Mouse (Mus musculus): ENCODE measurements at regions not wholly inside any gene's neighbourhood (a gene's known extent, or its start where the extent isn't known, plus 50 kb on each side); places are given as distances from the start of the nearest gene placed in this dataset.
A peak's percentile ranks its signal among the peaks of the same experiment; 100 is the strongest.

- Histone ChIP-seq H3K36me3 (replicated peaks; ENCODE audit: control insufficient read depth, insufficient read depth, low read depth, low read length) (no peaks in the 10 kb centered on the region), H3K4me3 (ENCODE audit: low read depth, low read length) (no peak overlapping the region), H3K27ac (replicated peaks; ENCODE audit: low read depth, low read length) (no peak overlapping the region), H3K9ac (replicated peaks; ENCODE audit: low read length) (no peak overlapping the region), H3K27me3 (ENCODE audit: control insufficient read depth, insufficient read depth, low read length) (peaks cover 25% of the 10 kb centered on the region), H3K4me1 (ENCODE audit: control insufficient read depth, insufficient read depth, low read length) (peaks cover 4% of the 10 kb centered on the region), H3K9me3 (replicated peaks; ENCODE audit: control insufficient read depth, low read length) (no peaks in the 10 kb centered on the region), H3K4me2 (ENCODE audit: low read depth, low read length) (no peak overlapping the region)
- no peak for DNase-seq (ENCODE audit: low spot score)
- ATAC-seq (replicated peaks; ENCODE audit: insufficient number of reproducible peaks, low FRiP score, low TSS enrichment, low read depth), result no peak
- WGBS, result 3% methylated on average over 22 of the region's 22 CpGs
These were observed 150.4 kb upstream of the Lhx5 start for GRCm38 (mm10) chr5:120280991-120281602.

- Histone ChIP-seq H3K9me3 (replicated peaks; ENCODE audit: control insufficient read depth, low read length) (no peaks in the 10 kb centered on the region), H3K36me3 (replicated peaks; ENCODE audit: control insufficient read depth, insufficient read depth, low read depth, low read length) (no peaks in the 10 kb centered on the region), H3K27ac (replicated peaks; ENCODE audit: low read depth, low read length) (no peak overlapping the region), H3K27me3 (ENCODE audit: control insufficient read depth, insufficient read depth, low read length) (peaks cover 24% of the 10 kb centered on the region), H3K4me1 (ENCODE audit: control insufficient read depth, insufficient read depth, low read length) (peaks cover 4% of the 10 kb centered on the region), H3K4me3 (ENCODE audit: low read depth, low read length) (no peak overlapping the region), H3K4me2 (ENCODE audit: low read depth, low read length) (no peak overlapping the region), H3K9ac (replicated peaks; ENCODE audit: low read length) (no peak overlapping the region)
- ATAC-seq (replicated peaks; ENCODE audit: insufficient number of reproducible peaks, low FRiP score, low TSS enrichment, low read depth) (no peak), DNase-seq (ENCODE audit: low spot score) (no peak)
- 31% methylated on average over 18 of the region's 18 CpGs for WGBS
These were observed 149.5 kb upstream of the Lhx5 start for GRCm38 (mm10) chr5:120281840-120282565.

- no peak for DNase-seq (ENCODE audit: low spot score)
- ATAC-seq (replicated peaks; ENCODE audit: insufficient number of reproducible peaks, low FRiP score, low TSS enrichment, low read depth), result no peak
- Histone ChIP-seq H3K27ac (replicated peaks; ENCODE audit: low read depth, low read length) (no peak overlapping the region), H3K36me3 (replicated peaks; ENCODE audit: control insufficient read depth, insufficient read depth, low read depth, low read length) (no peaks in the 10 kb centered on the region), H3K9ac (replicated peaks; ENCODE audit: low read length) (no peak overlapping the region), H3K4me1 (ENCODE audit: control insufficient read depth, insufficient read depth, low read length) (peaks cover 4% of the 10 kb centered on the region), H3K4me3 (ENCODE audit: low read depth, low read length) (no peak overlapping the region), H3K4me2 (ENCODE audit: low read depth, low read length) (no peak overlapping the region), H3K27me3 (ENCODE audit: control insufficient read depth, insufficient read depth, low read length) (peaks cover 23% of the 10 kb centered on the region), H3K9me3 (replicated peaks; ENCODE audit: control insufficient read depth, low read length) (no peaks in the 10 kb centered on the region)
- WGBS, result 54% methylated on average over 7 of the region's 8 CpGs
These were observed 146.9 kb upstream of the Lhx5 start for GRCm38 (mm10) chr5:120284625-120285024.

GRCm38 (mm10) chr5:120285036-120285435 is 146.5 kb upstream of the Lhx5 start:
- Histone ChIP-seq H3K4me3 (ENCODE audit: low read depth, low read length) (no peak overlapping the region), H3K27me3 (ENCODE audit: control insufficient read depth, insufficient read depth, low read length) (peaks cover 19% of the 10 kb centered on the region), H3K36me3 (replicated peaks; ENCODE audit: control insufficient read depth, insufficient read depth, low read depth, low read length) (no peaks in the 10 kb centered on the region), H3K4me1 (ENCODE audit: control insufficient read depth, insufficient read depth, low read length) (peaks cover 4% of the 10 kb centered on the region), H3K9ac (replicated peaks; ENCODE audit: low read length) (no peak overlapping the region), H3K27ac (replicated peaks; ENCODE audit: low read depth, low read length) (no peak overlapping the region; the same call in 1 of the 2 replicates), H3K4me2 (ENCODE audit: low read depth, low read length) (no peak overlapping the region), H3K9me3 (replicated peaks; ENCODE audit: control insufficient read depth, low read length) (no peaks in the 10 kb centered on the region)
- 42% methylated on average over 9 of the region's 9 CpGs for WGBS
- no peak for DNase-seq (ENCODE audit: low spot score)
- ATAC-seq (replicated peaks; ENCODE audit: insufficient number of reproducible peaks, low FRiP score, low TSS enrichment, low read depth), result peak; percentile 55

DNA sequence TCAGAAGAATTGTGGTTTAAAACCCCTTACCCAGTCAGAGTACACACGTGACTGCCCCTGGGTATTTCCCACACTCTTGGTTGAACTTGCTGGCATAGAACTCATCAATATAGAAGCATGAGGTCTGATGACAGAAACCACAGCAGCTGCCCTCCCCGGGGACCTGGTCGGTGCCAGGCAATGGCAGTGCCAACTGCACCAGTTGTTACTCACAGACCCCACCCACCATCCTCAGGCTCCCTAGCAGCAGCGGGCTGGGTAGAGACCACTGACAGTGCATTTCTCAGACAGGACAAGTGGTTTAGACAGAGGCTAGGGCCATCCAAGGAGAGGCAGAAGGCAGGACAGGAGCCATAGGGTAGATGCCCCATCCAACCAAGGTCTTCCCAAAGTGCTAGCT is 144.7 kb upstream of the Lhx5 start:
- H3K9me3 ChIP-seq (replicated peaks; ENCODE audit: control insufficient read depth, low read length), result no peaks in the 10 kb centered on the region
- peaks cover 9% of the 10 kb centered on the region for H3K27me3 ChIP-seq (ENCODE audit: control insufficient read depth, insufficient read depth, low read length)
- ATAC-seq (replicated peaks; ENCODE audit: insufficient number of reproducible peaks, low FRiP score, low TSS enrichment, low read depth) (no peak), DNase-seq (ENCODE audit: low spot score) (no peak)
- no peak overlapping the region for H3K4me3 ChIP-seq (ENCODE audit: low read depth, low read length)
- H3K36me3 ChIP-seq (replicated peaks; ENCODE audit: control insufficient read depth, insufficient read depth, low read depth, low read length), result no peaks in the 10 kb centered on the region
- no peak overlapping the region for H3K27ac ChIP-seq (replicated peaks; ENCODE audit: low read depth, low read length)
- 83% methylated on average over 4 of the region's 4 CpGs for WGBS
- H3K9ac ChIP-seq (replicated peaks; ENCODE audit: low read length), result no peak overlapping the region
- no peaks in the 10 kb centered on the region for H3K4me1 ChIP-seq (ENCODE audit: control insufficient read depth, insufficient read depth, low read length)
- H3K4me2 ChIP-seq (ENCODE audit: low read depth, low read length), result no peak overlapping the region

- H3K36me3 ChIP-seq (replicated peaks; ENCODE audit: control insufficient read depth, insufficient read depth, low read depth, low read length), result no peaks in the 10 kb centered on the region
- H3K4me1 ChIP-seq (ENCODE audit: control insufficient read depth, insufficient read depth, low read length), result no peaks in the 10 kb centered on the region
- ATAC-seq (replicated peaks; ENCODE audit: insufficient number of reproducible peaks, low FRiP score, low TSS enrichment, low read depth) (no peak), DNase-seq (ENCODE audit: low spot score) (peak; percentile 55)
- H3K27me3 ChIP-seq (ENCODE audit: control insufficient read depth, insufficient read depth, low read length), result peaks cover 6% of the 10 kb centered on the region; the same call in 1 of the 2 replicates
- peak overlapping the region; percentile 32 for H3K9ac ChIP-seq (replicated peaks; ENCODE audit: low read length)
- H3K9me3 ChIP-seq (replicated peaks; ENCODE audit: control insufficient read depth, low read length), result no peaks in the 10 kb centered on the region
- WGBS, result 6% methylated on average over 23 of the region's 23 CpGs
- H3K4me2 ChIP-seq (ENCODE audit: low read depth, low read length), result no peak overlapping the region; the same call in 1 of the 2 replicates
- no peak overlapping the region for H3K4me3 ChIP-seq (ENCODE audit: low read depth, low read length)
- no peak overlapping the region for H3K27ac ChIP-seq (replicated peaks; ENCODE audit: low read depth, low read length)
These were observed 143.3 kb upstream of the Lhx5 start for GRCm38 (mm10) chr5:120288036-120288684.

GRCm38 (mm10) chr5:120294526-120295078 is 136.9 kb upstream of the Lhx5 start:
- H3K27me3 ChIP-seq (ENCODE audit: control insufficient read depth, insufficient read depth, low read length), result peaks cover 14% of the 10 kb centered on the region
- no peaks in the 10 kb centered on the region for H3K9me3 ChIP-seq (replicated peaks; ENCODE audit: control insufficient read depth, low read length)
- H3K9ac ChIP-seq (replicated peaks; ENCODE audit: low read length), result no peak overlapping the region
- DNase-seq (ENCODE audit: low spot score) (no peak), ATAC-seq (replicated peaks; ENCODE audit: insufficient number of reproducible peaks, low FRiP score, low TSS enrichment, low read depth) (no peak)
- H3K27ac ChIP-seq (replicated peaks; ENCODE audit: low read depth, low read length), result no peak overlapping the region
- WGBS, result 36% methylated on average over 16 of the region's 16 CpGs
- H3K4me1 ChIP-seq (ENCODE audit: control insufficient read depth, insufficient read depth, low read length), result no peaks in the 10 kb centered on the region
- no peak overlapping the region for H3K4me3 ChIP-seq (ENCODE audit: low read depth, low read length)
- no peak overlapping the region for H3K4me2 ChIP-seq (ENCODE audit: low read depth, low read length)
- no peaks in the 10 kb centered on the region for H3K36me3 ChIP-seq (replicated peaks; ENCODE audit: control insufficient read depth, insufficient read depth, low read depth, low read length)

DNA sequence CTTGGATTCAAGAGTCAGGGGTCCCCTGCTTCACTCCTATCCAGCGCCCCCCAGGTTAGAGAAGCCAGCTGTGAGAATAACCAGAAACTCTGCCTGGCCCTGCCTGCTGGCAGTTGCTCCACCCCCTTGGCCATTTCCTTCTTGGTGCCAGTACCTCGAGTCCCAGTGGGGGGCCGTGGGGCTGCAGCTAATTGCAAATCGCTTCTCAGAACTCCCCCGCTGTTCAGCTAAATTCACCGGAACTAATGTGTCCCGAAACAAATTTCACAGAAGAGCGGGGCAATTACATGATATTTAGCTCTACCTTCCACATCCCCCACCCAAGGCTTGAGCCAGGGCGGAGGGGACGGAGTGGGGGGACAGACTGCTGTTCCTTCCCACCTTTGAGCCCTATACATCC is 134.3 kb upstream of the Lhx5 start:
- H3K36me3 ChIP-seq (replicated peaks; ENCODE audit: control insufficient read depth, insufficient read depth, low read depth, low read length), result no peaks in the 10 kb centered on the region
- H3K4me2 ChIP-seq (ENCODE audit: low read depth, low read length), result no peak overlapping the region
- no peaks in the 10 kb centered on the region; the same call in 1 of the 2 replicates for H3K4me1 ChIP-seq (ENCODE audit: control insufficient read depth, insufficient read depth, low read length)
- H3K4me3 ChIP-seq (ENCODE audit: low read depth, low read length), result no peak overlapping the region
- H3K27me3 ChIP-seq (ENCODE audit: control insufficient read depth, insufficient read depth, low read length), result peaks cover 39% of the 10 kb centered on the region
- H3K27ac ChIP-seq (replicated peaks; ENCODE audit: low read depth, low read length), result no peak overlapping the region
- WGBS, result 7% methylated on average over 10 of the region's 10 CpGs
- no peak overlapping the region for H3K9ac ChIP-seq (replicated peaks; ENCODE audit: low read length)
- H3K9me3 ChIP-seq (replicated peaks; ENCODE audit: control insufficient read depth, low read length), result no peaks in the 10 kb centered on the region
- no peak for ATAC-seq (replicated peaks; ENCODE audit: insufficient number of reproducible peaks, low FRiP score, low TSS enrichment, low read depth)
- peak; percentile 9 for DNase-seq (ENCODE audit: low spot score)

Measured in embryonic facial prominence, embryonic 11.5 days (tissue).